ENCODE assay signal across 15 mouse cellular contexts in genomic region chr16:23144326-23144725, GRCm38 (mm10). TPM values are rescaled to one million over a fixed set of nuclear protein-coding genes. Genes with fewer than 3 reads are reported as not detected.
DNase-seq lines count a peak whose midpoint lies in the region; ATAC-seq lines count a peak whose summit lies in the region.
"Had no signal": no experiment of that assay in that cellular context is flagged by ENCODE, and none has a peak within 500 bp of the region (broad histone marks: within the 10 kb centered on the region; RNA-seq: fewer than 3 reads in every experiment).

No protein-coding gene starts in this region.

- H3K4me2 ChIP-seq in midbrain, embryonic 11.5 days: no peak overlapping the region
- H3K4me2 ChIP-seq in midbrain, embryonic 16.5 days (ENCODE audit: low read length): no peak overlapping the region
- H3K4me2 ChIP-seq in kidney, embryonic 16.5 days (replicated peaks; ENCODE audit: low read depth, low read length): no peak overlapping the region
- H3K4me2 ChIP-seq: limb, embryonic 13.5 days; midbrain, embryonic 15.5 days had no signal

- no peak overlapping the region for H3K27ac ChIP-seq in midbrain, embryonic 11.5 days (ENCODE audit: low read depth, low read length)
- H3K27ac ChIP-seq in midbrain, embryonic 16.5 days (ENCODE audit: low read length): no peak overlapping the region
- no peak overlapping the region for H3K27ac ChIP-seq in kidney, embryonic 16.5 days (ENCODE audit: low read length)
- H3K27ac ChIP-seq: limb, embryonic 13.5 days; midbrain, embryonic 15.5 days had no signal

- H3K9ac ChIP-seq in midbrain, embryonic 11.5 days (ENCODE audit: low read length): no peak overlapping the region
- no peak overlapping the region for H3K9ac ChIP-seq in midbrain, embryonic 16.5 days (ENCODE audit: low read depth, low read length)
- no peak overlapping the region for H3K9ac ChIP-seq in kidney, embryonic 16.5 days (replicated peaks; ENCODE audit: low read length)
- H3K9ac ChIP-seq: limb, embryonic 13.5 days; midbrain, embryonic 15.5 days had no signal

- no peaks in the 10 kb centered on the region for H3K27me3 ChIP-seq in midbrain, embryonic 11.5 days (ENCODE audit: control insufficient read depth, insufficient read depth, low read length)
- no peaks in the 10 kb centered on the region for H3K27me3 ChIP-seq in midbrain, embryonic 16.5 days (ENCODE audit: control insufficient read depth, insufficient read depth, low read depth, low read length)
- H3K27me3 ChIP-seq in kidney, embryonic 16.5 days (ENCODE audit: insufficient read depth, low read length): no peaks in the 10 kb centered on the region
- H3K27me3 ChIP-seq: limb, embryonic 13.5 days; midbrain, embryonic 15.5 days had no signal

- intact Hi-C loops in left cerebral cortex, postnatal 10 days (cut with DNase I): no loop called here

- no peak for ATAC-seq in midbrain, embryonic 11.5 days (ENCODE audit: low FRiP score)
- no peak for ATAC-seq in midbrain, embryonic 16.5 days
- peak; percentile 92 for ATAC-seq in monocyte, adult 5-6 weeks (replicated peaks; ENCODE audit: insufficient number of reproducible peaks, low FRiP score, low TSS enrichment, poor library complexity, severe bottlenecking)
- no peak for ATAC-seq in kidney, embryonic 16.5 days (ENCODE audit: low FRiP score, low TSS enrichment)
- ATAC-seq: hindbrain, embryonic 16.5 days; midbrain, embryonic 15.5 days had no signal

- no peak overlapping the region for H3K4me3 ChIP-seq in midbrain, embryonic 11.5 days (ENCODE audit: low read depth, low read length)
- no peak overlapping the region for H3K4me3 ChIP-seq in midbrain, embryonic 16.5 days (ENCODE audit: low read depth, low read length)
- no peak overlapping the region for H3K4me3 ChIP-seq in kidney, embryonic 16.5 days (ENCODE audit: low read length)
- H3K4me3 ChIP-seq: limb, embryonic 13.5 days; midbrain, embryonic 15.5 days had no signal

- no peaks in the 10 kb centered on the region for H3K9me3 ChIP-seq in midbrain, embryonic 11.5 days (ENCODE audit: control insufficient read depth, low read length)
- H3K9me3 ChIP-seq in midbrain, embryonic 16.5 days (replicated peaks; ENCODE audit: control insufficient read depth, low read length, poor library complexity, severe bottlenecking): no peaks in the 10 kb centered on the region
- H3K9me3 ChIP-seq in kidney, embryonic 16.5 days (ENCODE audit: low read length): no peaks in the 10 kb centered on the region
- H3K9me3 ChIP-seq: limb, embryonic 13.5 days; midbrain, embryonic 15.5 days had no signal

- DNase-seq in midbrain, embryonic 11.5 days (ENCODE audit: low spot score, missing footprints): peak; percentile 49
- DNase-seq in c-Kit-positive CD71-negative TER-119-negative erythroid progenitor cells, embryonic 14.5 days (ENCODE audit: low read depth): peak; percentile 66
- DNase-seq in layer of hippocampus, adult 9-10 months (ENCODE audit: low spot score): no peak
- DNase-seq in right cerebral cortex, adult 18-20 months: no peak
- no peak for DNase-seq in left cerebral cortex, postnatal 10 days (ENCODE audit: extremely low spot score in 1 of 2, low spot score in 2 of 2)
- DNase-seq: adrenal gland, postnatal 36 days; cerebellum, postnatal 25 days; heart, adult 18-20 months had no signal

- H3K36me3 ChIP-seq in midbrain, embryonic 11.5 days (ENCODE audit: control insufficient read depth, insufficient read depth, low read length): no peaks in the 10 kb centered on the region
- H3K36me3 ChIP-seq in midbrain, embryonic 16.5 days (ENCODE audit: control insufficient read depth, insufficient read depth, low read length): no peaks in the 10 kb centered on the region
- no peaks in the 10 kb centered on the region for H3K36me3 ChIP-seq in kidney, embryonic 16.5 days (ENCODE audit: insufficient read depth, low read length)
- H3K36me3 ChIP-seq: limb, embryonic 13.5 days; midbrain, embryonic 15.5 days had no signal

- WGBS in midbrain, embryonic 11.5 days: 93% methylated on average over 7 of the region's 7 CpGs
- whole genome bisulfite sequencing in midbrain, embryonic 16.5 days: 93% methylated on average over 7 of the region's 7 CpGs
- WGBS in kidney, embryonic 16.5 days: 86% methylated on average over 7 of the region's 7 CpGs

- no peaks in the 10 kb centered on the region for H3K4me1 ChIP-seq in midbrain, embryonic 11.5 days (ENCODE audit: control insufficient read depth, insufficient read depth, low read length)
- no peaks in the 10 kb centered on the region for H3K4me1 ChIP-seq in midbrain, embryonic 16.5 days (ENCODE audit: control insufficient read depth, insufficient read depth, low read length)
- H3K4me1 ChIP-seq in kidney, embryonic 16.5 days (ENCODE audit: insufficient read depth, low read length): no peaks in the 10 kb centered on the region
- H3K4me1 ChIP-seq: limb, embryonic 13.5 days; midbrain, embryonic 15.5 days had no signal

RNA-seq across cellular contexts. Expression of gene Adipoq, which starts 2.0 kb away (rescaled TPM):
- polyA plus RNA-seq in midbrain, embryonic 11.5 days (2014; fragmentation: Nextera tagmentation; extraction: Ambion mirVana): 0.22 TPM in 1 of 2 replicates, not detected in the other
- polyA plus RNA-seq in midbrain, embryonic 16.5 days (2015; fragmentation: Nextera tagmentation; extraction: Ambion mirVana): not detected in 2 replicates
- total RNA-seq in monocyte, adult 5-6 weeks (2017): not detected in 3 replicates
- not detected for total RNA-seq in left cerebral cortex, postnatal 10 days (2021)
- 0.21 TPM in 1 of 2 replicates, not detected in the other for polyA plus RNA-seq in kidney, embryonic 16.5 days (2015; fragmentation: Nextera tagmentation; extraction: Ambion mirVana)
- polyA plus RNA-seq: hindbrain, embryonic 16.5 days; midbrain, embryonic 15.5 days; stomach, embryonic 16.5 days had no signal

RNA-seq across cellular contexts. Expression of gene Rfc4, which starts 16.8 kb away (rescaled TPM):
- polyA plus RNA-seq in midbrain, embryonic 11.5 days (2014; fragmentation: Nextera tagmentation; extraction: Ambion mirVana): 237 and 249 TPM in 2 replicates
- 36.0 and 37.1 TPM in 2 replicates for polyA plus RNA-seq in midbrain, embryonic 16.5 days (2015; fragmentation: Nextera tagmentation; extraction: Ambion mirVana)
- total RNA-seq in monocyte, adult 5-6 weeks (2017): 6.0 to 13.5 TPM (median 12.6 TPM) in 3 replicates
- 1 to 10 TPM; 5.9 to 8.4 TPM for total RNA-seq in left cerebral cortex, postnatal 10 days (2021)
- polyA plus RNA-seq in kidney, embryonic 16.5 days (2015; fragmentation: Nextera tagmentation; extraction: Ambion mirVana): 117 and 120 TPM in 2 replicates

RNA-seq across cellular contexts. Expression of gene Eif4a2, which starts 37.1 kb away (rescaled TPM):
- 210 and 232 TPM in 2 replicates for polyA plus RNA-seq in midbrain, embryonic 11.5 days (2014; fragmentation: Nextera tagmentation; extraction: Ambion mirVana)
- 364 and 366 TPM in 2 replicates for polyA plus RNA-seq in midbrain, embryonic 16.5 days (2015; fragmentation: Nextera tagmentation; extraction: Ambion mirVana)
- 1,626 to 2,036 TPM (median 1,817 TPM) in 3 replicates for total RNA-seq in monocyte, adult 5-6 weeks (2017)
- total RNA-seq in left cerebral cortex, postnatal 10 days (2021): 100 to 1,000 TPM; 767 to 770 TPM
- 235 and 238 TPM in 2 replicates for polyA plus RNA-seq in kidney, embryonic 16.5 days (2015; fragmentation: Nextera tagmentation; extraction: Ambion mirVana)

Comparison
In these comparisons a context has a peak if more than half of its experiments do, and no peak if none do; other contexts are left out.
1. DNase-seq: peak in midbrain, embryonic 11.5 days (single experiment) and c-Kit-positive CD71-negative TER-119-negative erythroid progenitor cells, embryonic 14.5 days (single experiment); none in layer of hippocampus, adult 9-10 months (single experiment), right cerebral cortex, adult 18-20 months (single experiment) and left cerebral cortex, postnatal 10 days (0 of 2).